Mouse (Mus musculus) right cerebral cortex, adult 2 months (tissue): ENCODE results near the gene Nr2e3.
"Not testable (repeated sequence)": the region's sequence is repeated elsewhere in the genome, so short reads cannot be mapped to it uniquely, and the experiment has no call there.

Experiments
- DNase-seq, 2 experiments: peaks; one replicate each; pipeline ENCODE4 v3.0.0; 2021 to 2022; ENCODE audit warnings: low spot score in 2 of 2

The Nr2e3 gene

GRCm38 (mm10) chr9:59960559-59960958 lies at the start of gene Nr2e3:
TSS of gene Nr2e3 (minus strand) at chr9:59960659.
- DNase-seq: no peak

DNA sequence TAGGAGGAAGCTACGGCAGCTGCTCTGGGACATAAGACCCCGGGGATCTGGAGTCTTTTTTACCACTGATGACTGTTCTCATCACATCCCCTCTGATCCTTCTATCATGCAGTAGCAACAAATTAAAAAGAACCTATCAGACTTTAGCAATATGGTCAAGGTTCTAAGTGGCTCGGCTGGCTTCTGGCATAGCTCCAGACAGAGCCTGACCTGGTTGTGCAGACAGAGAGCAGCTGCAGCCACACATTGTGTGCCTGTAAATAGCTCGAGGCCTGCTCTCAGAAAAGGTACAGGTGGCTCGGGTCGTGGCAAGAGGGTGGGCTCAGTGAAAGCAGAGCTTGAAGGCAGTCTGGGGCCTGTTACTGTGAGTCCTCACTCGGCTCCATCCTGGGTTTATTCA lies 48.5 kb upstream of the Nr2e3 start:
- no peak for DNase-seq

DNA sequence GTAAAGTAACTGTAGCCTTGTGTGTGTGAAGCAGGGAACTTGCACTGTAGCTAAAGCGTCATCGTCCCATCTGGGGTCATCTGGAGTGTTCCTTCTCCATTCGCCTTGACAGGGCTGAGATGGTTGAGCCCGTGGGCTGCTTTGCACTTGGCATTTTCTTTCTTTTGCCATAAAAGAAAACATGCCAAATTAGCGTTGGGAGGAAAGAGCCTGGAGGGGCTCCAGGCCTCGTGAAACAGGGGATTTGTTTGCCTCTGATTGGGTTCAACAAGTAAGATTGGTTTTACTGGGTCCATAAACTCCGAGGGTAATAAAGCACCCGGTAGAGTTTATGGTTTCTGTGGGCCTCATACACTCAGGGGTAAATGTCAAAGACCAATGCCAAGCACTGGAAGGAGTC lies 41.9 kb upstream of the Nr2e3 start:
- DNase-seq: no peak

- DNase-seq: no peak
Measured at GRCm38 (mm10) chr9:60001444-60001843, 41.0 kb upstream of the Nr2e3 start.

DNA sequence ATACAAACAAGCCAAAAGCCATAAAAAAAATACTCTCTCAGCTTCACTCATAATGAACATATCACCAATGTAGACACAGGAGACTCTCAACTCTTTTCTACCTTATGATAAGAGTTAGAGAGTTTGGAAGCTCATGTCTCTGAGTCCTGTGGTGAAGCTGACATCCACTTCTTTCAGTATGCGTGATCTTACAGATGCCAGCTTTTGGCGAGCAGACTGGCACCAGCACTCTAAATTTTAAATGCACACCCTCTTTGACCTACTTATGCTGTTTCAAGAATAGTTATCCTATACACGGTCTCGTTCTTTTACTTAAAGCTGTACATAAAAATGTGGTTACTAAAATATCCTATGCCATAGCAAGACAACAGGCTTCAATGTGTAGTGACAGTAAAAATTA lies 37.3 kb upstream of the Nr2e3 start:
- no peak for DNase-seq

DNA sequence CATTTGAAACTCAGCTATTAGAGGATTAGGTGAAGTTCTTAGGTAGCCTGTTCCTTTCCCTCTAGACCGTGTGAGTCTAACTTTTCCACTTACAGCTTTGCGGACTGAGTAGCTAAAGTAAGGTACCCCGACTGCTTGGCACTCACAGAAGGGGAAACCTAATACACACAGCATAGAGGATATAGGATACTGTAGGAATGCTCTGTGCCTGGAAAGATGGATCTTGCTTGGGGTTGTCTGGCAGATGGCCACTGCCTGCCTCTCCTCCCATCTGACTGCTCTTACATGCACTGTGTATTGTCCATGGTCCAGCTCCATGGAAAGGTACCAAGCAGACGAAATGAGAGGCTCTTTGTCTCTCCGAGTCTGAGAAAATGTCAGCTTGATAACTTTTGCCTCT lies 30.9 kb upstream of the Nr2e3 start:
- no peak for DNase-seq

DNA sequence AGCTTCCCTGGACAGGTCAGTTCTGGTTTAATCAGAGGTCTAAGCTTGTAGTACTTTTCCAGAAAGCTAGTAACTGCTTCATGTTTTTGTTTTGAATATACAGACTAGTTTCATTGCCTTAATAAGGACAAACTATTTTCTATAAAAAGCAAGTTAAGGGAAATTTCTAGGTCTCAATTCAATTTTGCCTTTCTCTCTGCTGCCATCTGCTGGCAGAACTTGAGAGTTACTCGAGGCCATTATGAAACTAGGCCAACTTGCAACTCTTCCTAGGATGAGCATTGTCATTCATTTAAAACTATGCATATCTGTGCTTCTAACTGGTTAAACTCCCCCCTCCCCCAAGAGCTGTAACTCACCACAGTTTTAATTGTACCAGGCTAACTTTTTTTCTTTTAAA lies 29.4 kb upstream of the Nr2e3 start:
- DNase-seq: peak; percentile 79 to 87

GRCm38 (mm10) chr9:59985900-59986572 lies 25.6 kb upstream of the Nr2e3 start:
- peak; percentile 32 to 38 for DNase-seq

DNA sequence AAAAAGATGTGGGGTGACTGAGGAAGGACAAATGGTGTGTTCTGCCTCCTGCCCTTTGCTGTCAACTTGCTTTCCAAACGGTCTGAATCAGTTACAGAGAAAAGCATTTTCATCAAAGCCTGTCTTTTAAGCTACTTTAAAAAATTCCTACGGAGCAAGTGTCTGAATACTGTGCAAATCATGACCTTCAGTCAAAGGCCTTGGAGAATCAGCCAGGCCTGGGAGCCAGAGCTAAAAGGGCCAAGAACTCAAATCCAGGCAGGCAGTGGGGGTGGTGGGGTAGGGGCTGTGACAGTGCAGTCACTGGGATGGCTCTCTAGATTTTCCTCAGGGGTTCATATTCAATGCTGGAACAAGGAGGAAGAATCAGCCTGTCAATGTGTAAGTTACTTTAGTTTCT lies 20.7 kb upstream of the Nr2e3 start:
- DNase-seq: no peak

- DNase-seq: no peak
Measured at GRCm38 (mm10) chr9:59971263-59971662, 10.8 kb upstream of the Nr2e3 start.

DNA sequence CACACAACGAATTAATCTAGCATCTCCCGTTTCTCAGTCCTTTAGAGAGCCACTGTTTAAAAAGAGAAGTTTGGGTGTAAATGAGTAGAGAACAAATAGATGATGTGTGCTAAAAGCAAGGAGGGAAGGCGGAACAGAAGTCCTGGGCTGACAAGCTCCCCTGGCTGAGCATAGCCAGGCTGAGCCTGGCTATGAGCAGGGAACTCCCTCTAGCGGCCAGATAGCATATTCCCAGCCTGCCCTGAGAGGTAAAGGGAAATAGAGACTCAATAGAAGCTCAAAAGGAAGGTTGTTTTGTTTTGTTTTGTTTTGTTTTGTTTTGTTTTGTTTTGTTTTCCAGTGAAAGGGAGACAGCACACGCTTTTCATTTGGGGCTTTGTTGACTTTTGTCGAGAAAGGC lies 8.9 kb upstream of the Nr2e3 start:
- DNase-seq: peak; percentile 66 to 73

DNA sequence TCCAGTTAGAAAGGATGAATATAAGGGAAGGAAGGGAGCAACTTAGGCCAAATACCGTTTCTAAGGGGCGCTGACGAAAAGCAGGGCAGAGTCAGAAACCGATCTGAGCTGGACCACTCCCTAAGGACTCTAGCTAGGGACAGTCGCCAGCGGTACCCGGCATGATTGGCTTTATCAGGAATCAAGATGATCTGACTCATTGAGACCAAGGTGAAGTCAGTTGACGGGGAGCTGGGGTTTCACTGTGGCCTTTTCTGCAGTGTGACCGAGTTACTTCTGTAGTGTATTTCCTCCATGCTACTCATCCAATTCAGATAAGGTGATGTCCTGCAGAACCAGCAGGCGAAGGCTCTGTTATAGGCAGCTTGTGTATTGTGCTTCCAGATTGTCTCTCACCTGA lies 4.6 kb upstream of the Nr2e3 start:
- no peak for DNase-seq

DNA sequence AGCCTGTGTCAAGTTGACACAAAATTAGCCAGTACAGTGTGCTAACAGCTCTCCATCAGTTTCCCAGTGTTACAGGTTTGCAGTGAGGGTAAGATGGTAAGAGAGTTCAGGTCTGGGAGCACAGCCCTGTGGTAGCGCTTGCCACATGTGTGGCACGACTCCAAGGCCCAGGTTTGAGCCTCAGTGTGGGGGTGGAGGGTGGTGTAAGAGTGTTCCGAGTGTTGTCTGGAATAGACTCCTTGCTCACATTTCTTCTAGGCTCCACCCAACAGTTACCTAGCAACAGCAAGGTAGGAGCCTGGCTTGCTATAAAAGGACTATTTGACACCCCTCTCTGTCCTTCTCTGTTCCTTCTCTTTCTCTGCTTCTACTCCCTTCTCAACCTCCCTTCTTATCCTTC lies 3.9 kb upstream of the Nr2e3 start:
- peak; percentile 52 to 57 for DNase-seq

DNA sequence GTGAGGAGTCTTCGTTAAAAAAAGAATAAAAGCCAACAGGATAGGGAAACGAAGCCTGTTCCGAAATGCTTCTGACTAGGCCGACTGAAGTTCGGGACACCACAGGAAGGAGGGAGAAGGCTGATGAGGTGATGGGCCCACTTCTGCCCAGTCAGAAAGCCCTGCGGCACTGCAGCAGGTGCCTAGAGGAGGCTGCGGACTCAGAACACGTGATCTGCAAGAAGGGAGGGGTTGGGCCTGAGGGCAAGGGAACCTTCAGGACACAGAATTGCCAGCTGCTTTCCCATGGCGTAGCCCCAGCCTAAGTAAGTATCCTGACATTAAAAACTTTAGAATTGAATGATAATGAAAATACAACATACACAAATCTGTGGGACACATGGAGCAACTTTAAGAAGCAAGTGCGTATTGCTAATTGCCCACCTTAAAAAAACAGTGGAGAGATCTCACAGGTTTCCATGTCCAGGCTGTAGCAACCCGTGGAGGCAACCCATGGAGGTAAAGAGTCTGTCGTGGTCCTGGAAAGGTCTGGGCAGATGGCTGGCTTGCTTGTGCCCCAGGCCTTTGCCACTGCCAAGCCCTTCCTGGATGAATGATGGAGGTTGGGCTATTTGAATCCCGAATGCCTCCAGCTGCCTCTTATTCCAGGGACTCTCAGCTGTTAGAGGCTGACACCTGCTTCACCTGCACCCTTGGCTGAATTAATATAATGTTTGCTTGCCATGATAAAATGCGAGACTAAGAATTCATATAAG lies 919 bp upstream of the Nr2e3 start:
- DNase-seq: no peak

DNA sequence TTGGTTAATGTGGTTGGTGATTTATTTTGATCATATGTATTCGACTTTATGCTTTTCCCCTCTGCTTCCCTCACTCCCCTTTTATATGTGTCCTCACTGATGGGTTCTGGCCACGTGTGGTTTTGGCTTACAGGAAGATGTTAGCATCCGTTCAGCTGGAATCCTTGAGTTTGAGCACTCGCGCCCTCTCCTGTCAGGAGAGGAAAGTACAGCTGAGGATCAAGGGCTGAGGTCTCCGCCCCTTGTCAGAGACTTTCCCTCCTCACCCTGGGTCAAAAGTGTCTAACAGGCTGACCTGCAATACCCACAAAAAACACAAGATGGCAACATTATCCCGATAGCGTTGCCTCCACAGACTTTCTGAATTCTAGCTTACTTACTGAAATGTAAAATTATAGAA lies 1.2 kb downstream of the Nr2e3 start:
- DNase-seq: peak; percentile 68 to 71

GRCm38 (mm10) chr9:59958115-59958514 lies 2.3 kb downstream of the Nr2e3 start:
- not testable (repeated sequence) for DNase-seq

- DNase-seq: no peak
Measured at GRCm38 (mm10) chr9:59956496-59956895, 4.0 kb downstream of the Nr2e3 start.

- DNase-seq: no peak
Measured at GRCm38 (mm10) chr9:59955692-59956091, 4.8 kb downstream of the Nr2e3 start.

- no peak for DNase-seq
Measured at GRCm38 (mm10) chr9:59955199-59955598, 5.3 kb downstream of the Nr2e3 start.

DNA sequence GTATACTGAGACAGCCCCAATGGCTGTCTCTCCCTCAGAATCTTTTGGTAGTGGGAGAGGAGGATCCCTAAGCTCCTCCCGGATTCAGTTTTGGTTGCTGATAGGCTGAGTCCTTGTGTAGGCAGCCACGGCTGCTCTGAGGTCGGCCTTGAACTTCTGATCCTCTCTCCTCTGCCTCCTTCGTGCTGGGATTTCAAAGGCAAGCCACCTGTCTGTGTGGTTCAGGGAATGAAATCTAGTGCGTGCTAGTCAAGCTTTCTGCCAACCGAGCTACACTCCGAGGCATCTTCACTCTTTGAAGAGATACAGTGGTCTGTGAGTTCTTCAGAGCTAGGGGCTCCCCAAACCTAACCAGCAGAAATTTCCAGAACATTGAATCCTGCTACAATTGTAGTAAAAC lies 6.9 kb downstream of the Nr2e3 start:
- no peak for DNase-seq

- no peak for DNase-seq
Measured at GRCm38 (mm10) chr9:59952515-59953070, 7.9 kb downstream of the Nr2e3 start.

DNA sequence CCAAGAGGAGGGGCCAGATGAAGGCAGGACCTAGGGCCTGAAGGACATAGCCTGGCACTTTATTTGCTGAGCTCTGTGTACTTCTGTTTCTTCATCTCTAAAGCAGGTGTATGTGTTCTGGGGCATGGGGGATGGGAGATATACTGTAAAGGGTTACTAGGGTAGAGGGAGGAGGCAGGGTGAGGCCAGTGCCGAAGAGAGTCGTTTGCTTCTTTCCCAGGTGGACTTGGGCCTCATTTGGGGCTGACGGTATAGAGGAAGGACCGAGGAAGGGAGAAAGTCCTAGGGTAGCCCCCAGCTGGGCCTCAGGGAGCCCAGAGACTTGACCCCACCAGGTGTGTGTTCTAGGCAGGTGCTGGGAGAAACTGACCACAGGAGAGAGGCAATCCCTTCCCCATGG lies 8.5 kb downstream of the Nr2e3 start:
- no peak for DNase-seq
